Mouse (Mus musculus): ENCODE measurements around the gene Ank. TPM values are rescaled to one million over a fixed set of nuclear protein-coding genes. Genes with fewer than 3 reads are reported as not detected.
"Not testable (repeated sequence)": the region's sequence is repeated elsewhere in the genome, so short reads cannot be mapped to it uniquely, and the experiment has no call there.

Ank gene
- total RNA-seq (2015; ENCODE audit: low replicate concordance), result 137 and 158 TPM in 2 replicates
- 64.9 and 79.8 TPM in 2 replicates for total RNA-seq (2017; ENCODE audit: low replicate concordance)

- ATAC-seq (replicated peaks; ENCODE audit: low FRiP score, poor library complexity, severe bottlenecking), result peak; percentile 77
Observed at GRCm38 (mm10) chr15:27466131-27467080, at the start of gene Ank. Gene Ank, plus strand, starts transcription at chr15:27466677.

GRCm38 (mm10) chr15:27418566-27419331 is 47.7 kb upstream of the Ank start:
- no peak for ATAC-seq (replicated peaks; ENCODE audit: low FRiP score, poor library complexity, severe bottlenecking)

GRCm38 (mm10) chr15:27421531-27421930 is 44.9 kb upstream of the Ank start:
- no peak for ATAC-seq (replicated peaks; ENCODE audit: low FRiP score, poor library complexity, severe bottlenecking)

GRCm38 (mm10) chr15:27427581-27427980 is 38.9 kb upstream of the Ank start:
- ATAC-seq (replicated peaks; ENCODE audit: low FRiP score, poor library complexity, severe bottlenecking), result no peak

GRCm38 (mm10) chr15:27430241-27430640 is 36.2 kb upstream of the Ank start:
- ATAC-seq (replicated peaks; ENCODE audit: low FRiP score, poor library complexity, severe bottlenecking), result no peak

- no peak for ATAC-seq (replicated peaks; ENCODE audit: low FRiP score, poor library complexity, severe bottlenecking)
Observed at GRCm38 (mm10) chr15:27432851-27433615, 33.4 kb upstream of the Ank start.

GRCm38 (mm10) chr15:27435409-27435808 is 31.1 kb upstream of the Ank start:
- no peak for ATAC-seq (replicated peaks; ENCODE audit: low FRiP score, poor library complexity, severe bottlenecking)

- ATAC-seq (replicated peaks; ENCODE audit: low FRiP score, poor library complexity, severe bottlenecking), result no peak
Observed at GRCm38 (mm10) chr15:27436194-27436593, 30.3 kb upstream of the Ank start.

- no peak for ATAC-seq (replicated peaks; ENCODE audit: low FRiP score, poor library complexity, severe bottlenecking)
Observed at GRCm38 (mm10) chr15:27441053-27441452, 25.4 kb upstream of the Ank start.

GRCm38 (mm10) chr15:27441529-27441928 is 24.9 kb upstream of the Ank start:
- ATAC-seq (replicated peaks; ENCODE audit: low FRiP score, poor library complexity, severe bottlenecking), result no peak

- ATAC-seq (replicated peaks; ENCODE audit: low FRiP score, poor library complexity, severe bottlenecking), result no peak
Observed at GRCm38 (mm10) chr15:27441951-27442350, 24.5 kb upstream of the Ank start.

GRCm38 (mm10) chr15:27444772-27445347 is 21.6 kb upstream of the Ank start:
- ATAC-seq (replicated peaks; ENCODE audit: low FRiP score, poor library complexity, severe bottlenecking), result no peak

- no peak for ATAC-seq (replicated peaks; ENCODE audit: low FRiP score, poor library complexity, severe bottlenecking)
Observed at GRCm38 (mm10) chr15:27450689-27451088, 15.8 kb upstream of the Ank start.

GRCm38 (mm10) chr15:27451760-27452159 is 14.7 kb upstream of the Ank start:
- 0 out of 2 replicates have a peak, but pooled peaks have one; percentile 25 for ATAC-seq (replicated peaks; ENCODE audit: low FRiP score, poor library complexity, severe bottlenecking)

GRCm38 (mm10) chr15:27452496-27452895 is 14.0 kb upstream of the Ank start:
- ATAC-seq (replicated peaks; ENCODE audit: low FRiP score, poor library complexity, severe bottlenecking), result 0 out of 2 replicates have a peak, but pooled peaks have one; percentile 14

- no peak for ATAC-seq (replicated peaks; ENCODE audit: low FRiP score, poor library complexity, severe bottlenecking)
Observed at GRCm38 (mm10) chr15:27457001-27457400, 9.5 kb upstream of the Ank start.

GRCm38 (mm10) chr15:27459781-27460180 is 6.7 kb upstream of the Ank start:
- ATAC-seq (replicated peaks; ENCODE audit: low FRiP score, poor library complexity, severe bottlenecking), result not testable (repeated sequence)

- ATAC-seq (replicated peaks; ENCODE audit: low FRiP score, poor library complexity, severe bottlenecking), result no peak
Observed at GRCm38 (mm10) chr15:27461336-27462245, 4.9 kb upstream of the Ank start.

Data from erythroid progenitor cell, adult 5-6 weeks (primary cell).